Mouse (Mus musculus) adrenal gland, adult 8-10 months (tissue): ENCODE measurements around the gene Ppp1r10. TPM values are rescaled to one million over a fixed set of nuclear protein-coding genes. Genes with fewer than 3 reads are reported as not detected.

Source experiments
- DNase-seq: peaks from one replicate; pipeline ENCODE4 v3.0.0; 2022
- total RNA-seq, 4 experiments: library from RNA; stranded (reverse); gene quantifications; 2 replicates each; pipeline ENCODE4 v1.2.4; 2022

Gene Ppp1r10
- 100 to 1,000 TPM in 1 of 4 experiments, 10 to 100 TPM in 3; 65.5 to 105 (median 89.6) TPM for total RNA-seq

GRCm38 (mm10) chr17:35916297-35917142 lies at the start of gene Ppp1r10, which contains the start of gene Mrps18b:
TSS of gene Ppp1r10 (plus strand) at chr17:35916434.
TSS of gene Mrps18b (minus strand) at chr17:35916389.
- peak; percentile 100 for DNase-seq

GRCm38 (mm10) chr17:35866911-35867890 lies 49.0 kb upstream of the Ppp1r10 start:
- no peak for DNase-seq

- DNase-seq = no peak
Observed at GRCm38 (mm10) chr17:35868165-35868820, 47.9 kb upstream of the Ppp1r10 start.

- no peak for DNase-seq
Observed at GRCm38 (mm10) chr17:35868961-35869345, 47.3 kb upstream of the Ppp1r10 start.

DNA sequence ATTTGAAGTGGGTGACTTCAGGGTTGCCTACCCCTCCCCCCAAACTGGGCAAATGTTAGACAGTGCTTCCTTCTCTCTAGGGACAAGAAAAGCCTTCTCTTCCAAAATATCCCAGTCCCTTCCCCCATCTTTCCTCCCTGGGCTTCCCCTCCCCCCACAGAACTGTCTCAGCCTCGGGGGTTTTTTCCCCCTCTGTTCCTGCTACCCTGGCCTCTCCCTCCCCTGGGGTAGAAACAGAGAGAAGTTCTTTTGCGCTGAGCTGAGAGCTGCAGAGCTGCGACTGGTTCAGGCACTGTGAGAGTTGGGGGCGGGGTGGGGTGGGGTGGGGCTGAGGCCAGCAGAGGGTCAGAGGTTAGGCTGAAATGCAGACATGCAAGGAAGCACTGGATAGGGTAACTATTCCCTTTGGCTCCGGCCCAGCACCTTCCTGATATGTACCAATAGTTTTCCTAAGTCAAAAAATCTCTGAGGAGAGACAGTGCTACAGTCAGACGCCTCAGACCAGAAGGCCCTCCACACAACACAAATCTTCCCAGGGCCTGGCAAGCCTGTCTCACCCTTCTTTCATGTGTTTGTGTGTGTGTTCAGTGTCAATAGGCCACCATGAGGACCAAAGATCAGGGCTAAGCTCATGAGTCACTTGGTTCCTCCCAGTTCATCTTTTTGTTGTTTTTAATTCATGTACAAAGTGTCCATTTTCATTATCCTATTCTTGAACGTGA lies 46.7 kb upstream of the Ppp1r10 start:
- peak; percentile 50 for DNase-seq

GRCm38 (mm10) chr17:35870151-35870883 lies 45.9 kb upstream of the Ppp1r10 start:
- peak; percentile 76 for DNase-seq

- no peak for DNase-seq
Observed at GRCm38 (mm10) chr17:35870884-35871696, 45.1 kb upstream of the Ppp1r10 start.

GRCm38 (mm10) chr17:35873774-35874519 lies 42.3 kb upstream of the Ppp1r10 start:
- DNase-seq = peak; percentile 77

GRCm38 (mm10) chr17:35874721-35875120 lies 41.5 kb upstream of the Ppp1r10 start:
- DNase-seq = no peak

DNA sequence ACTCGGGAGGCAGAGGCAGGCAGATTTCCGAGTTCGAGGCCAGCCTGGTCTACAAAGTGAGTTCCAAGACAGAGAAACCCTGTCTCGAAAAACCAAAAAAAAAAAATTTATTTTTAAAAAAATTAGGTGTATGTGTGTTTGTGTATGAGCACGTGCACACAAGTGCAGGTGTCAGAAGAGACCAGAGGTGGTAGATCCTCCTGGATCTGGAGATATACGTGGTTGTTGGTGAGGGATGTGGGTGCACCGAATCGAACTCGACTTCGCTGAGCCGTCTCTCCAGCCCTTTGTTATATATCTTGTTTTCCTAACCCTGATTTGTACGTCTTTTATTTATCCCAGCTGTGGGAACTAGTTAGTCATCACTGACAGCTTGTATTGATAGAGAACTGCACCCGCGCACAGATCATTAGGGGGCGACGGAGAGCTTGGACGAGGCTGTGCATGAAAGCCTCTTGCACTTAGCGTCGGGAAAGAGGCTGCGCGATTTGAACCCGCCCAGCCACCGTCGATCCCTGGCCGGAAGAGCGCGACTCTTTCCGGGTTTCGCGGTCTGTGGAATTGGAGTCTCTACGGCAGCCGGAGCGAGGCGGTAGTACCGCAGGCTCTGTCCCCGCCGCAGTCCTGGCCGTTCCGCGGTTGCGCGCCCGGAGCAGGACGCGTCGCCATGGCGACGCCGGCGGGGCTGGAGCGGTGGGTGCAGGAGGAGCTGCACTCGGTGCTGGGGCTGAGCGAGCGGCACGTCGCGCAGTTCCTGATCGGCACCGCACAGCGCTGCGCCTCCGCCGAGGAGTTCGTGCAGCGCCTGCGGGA lies 36.8 kb upstream of the Ppp1r10 start, which contains the start of gene Dhx16:
Gene Dhx16, plus strand, starts transcription at position 575 of the 813 bp plus-strand sequence.
- peak; percentile 92 for DNase-seq

DNA sequence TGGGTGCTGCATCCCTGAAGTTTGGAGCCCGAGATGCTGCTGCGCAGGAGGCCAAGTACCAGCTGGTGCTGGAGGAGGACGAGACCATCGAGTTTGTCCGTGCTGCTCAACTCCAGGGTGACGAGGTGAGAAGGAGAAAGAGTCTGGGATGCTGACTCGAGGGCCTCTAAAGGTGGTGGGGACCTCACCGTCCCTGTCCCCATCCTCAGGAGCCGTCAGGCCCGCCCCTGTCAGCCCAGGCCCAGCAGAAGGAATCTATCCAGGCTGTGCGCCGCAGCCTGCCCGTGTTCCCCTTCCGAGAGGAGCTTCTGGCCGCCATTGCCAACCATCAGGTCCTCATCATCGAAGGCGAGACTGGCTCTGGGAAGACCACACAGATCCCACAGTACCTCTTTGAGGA lies 33.3 kb upstream of the Ppp1r10 start:
- DNase-seq = no peak

DNA sequence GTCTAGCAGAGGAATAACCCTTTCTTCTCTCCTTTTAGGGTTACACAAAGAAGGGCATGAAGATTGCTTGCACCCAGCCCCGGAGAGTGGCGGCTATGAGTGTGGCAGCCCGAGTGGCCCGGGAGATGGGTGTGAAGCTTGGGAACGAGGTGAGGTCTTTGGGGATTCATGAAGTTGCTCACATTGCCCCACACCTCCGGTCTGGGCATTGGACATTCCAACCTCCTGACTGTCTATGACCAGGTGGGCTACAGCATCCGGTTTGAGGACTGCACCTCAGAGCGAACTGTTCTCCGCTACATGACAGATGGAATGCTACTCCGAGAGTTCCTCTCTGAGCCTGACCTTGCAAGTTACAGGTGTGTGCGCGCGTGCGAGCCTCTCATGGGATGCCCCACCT lies 32.5 kb upstream of the Ppp1r10 start:
- DNase-seq = no peak

GRCm38 (mm10) chr17:35887725-35888124 lies 28.5 kb upstream of the Ppp1r10 start:
- no peak for DNase-seq

GRCm38 (mm10) chr17:35896781-35897643 lies 19.2 kb upstream of the Ppp1r10 start, which contains the start of gene 2310061I04Rik:
TSS of gene 2310061I04Rik (minus strand) at chr17:35897431.
- DNase-seq = peak; percentile 86

DNA sequence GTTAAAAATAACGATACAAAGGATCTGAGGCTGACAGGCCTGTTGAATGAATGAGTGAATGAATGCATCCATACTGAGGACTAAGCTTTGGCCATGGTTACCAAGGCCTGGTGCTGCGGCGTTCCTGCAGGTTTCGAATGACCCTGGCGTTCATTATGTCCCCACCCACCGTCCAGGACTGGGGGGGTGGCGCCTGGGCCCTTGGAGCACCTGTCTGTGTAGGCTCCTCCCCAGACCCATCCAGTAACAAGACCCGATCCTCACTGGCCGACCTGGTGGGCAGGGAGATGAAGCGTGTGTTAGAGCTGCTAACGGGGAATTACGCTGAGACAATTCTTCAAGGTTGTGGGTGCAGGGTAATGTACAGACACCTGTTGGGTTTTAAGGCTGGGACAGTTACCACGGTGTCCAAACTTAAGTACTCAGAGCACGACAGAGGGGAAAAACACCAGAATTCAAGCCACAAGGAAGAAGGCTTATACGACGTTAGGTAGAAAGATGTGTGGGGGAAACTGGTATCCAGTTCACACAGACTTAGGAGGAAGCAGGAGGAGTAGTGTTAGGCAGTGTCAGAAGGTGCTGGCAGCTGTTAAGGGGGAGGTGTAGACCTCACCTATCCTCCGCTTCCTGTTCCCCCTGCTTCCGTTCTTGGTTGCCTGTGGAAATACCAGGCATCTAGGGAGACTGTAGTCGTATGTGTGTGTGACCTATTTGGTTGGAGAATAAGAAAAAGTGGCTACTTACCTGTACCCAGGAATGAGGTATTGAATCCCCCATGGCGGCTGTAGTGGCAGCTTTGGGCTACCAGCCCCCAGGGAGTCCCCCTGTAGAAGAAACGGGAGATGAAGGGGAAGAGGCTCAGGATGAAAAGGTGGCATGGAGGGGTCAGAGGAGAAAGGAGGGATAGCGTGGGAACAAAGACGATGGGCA lies 18.3 kb upstream of the Ppp1r10 start:
- no peak for DNase-seq

- no peak for DNase-seq
Observed at GRCm38 (mm10) chr17:35900636-35901035, 15.6 kb upstream of the Ppp1r10 start.
